Mouse (Mus musculus): ENCODE data around the gene Zfp800. TPM values are rescaled to one million over a fixed set of nuclear protein-coding genes. Genes with fewer than 3 reads are reported as not detected.

The Zfp800 gene
- 48.9 TPM for polyA plus RNA-seq (2015; fragmentation: Illumina TruSeq; extraction: RNeasy Lipid Tissue Mini Kit (QIAGEN cat#74804); ENCODE audit: insufficient read depth, low replicate concordance)

GRCm38 (mm10) chr6:28397681-28398203, at the start of gene Zfp800:
Gene Zfp800, minus strand, starts transcription at chr6:28398005.

DNA sequence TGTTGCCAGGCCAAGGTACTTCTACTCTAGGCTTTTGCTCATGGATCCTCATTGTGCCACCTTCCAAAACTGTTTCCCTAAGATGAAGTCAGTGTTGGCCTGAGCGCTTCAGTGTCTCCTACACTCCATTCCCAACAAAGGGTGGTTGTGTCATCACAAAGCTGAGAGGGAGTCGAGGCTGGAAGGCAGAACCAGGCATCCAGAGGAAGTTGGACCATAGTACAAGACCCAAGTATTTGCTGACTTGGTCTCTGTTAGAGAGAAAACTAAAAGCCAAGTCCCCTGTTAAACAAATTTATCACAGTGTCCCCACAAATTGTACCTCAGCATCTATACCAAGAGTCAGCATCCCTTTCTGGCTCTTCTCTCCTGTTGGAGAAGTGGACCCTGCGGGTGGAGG, 30.5 kb upstream of the Zfp800 start, which contains the start of gene Gcc1:
Gcc1 (minus strand) TSS at position 101 of the 400 bp plus-strand sequence.

GRCm38 (mm10) chr6:28427096-28427839, 29.5 kb upstream of the Zfp800 start, which contains the start of gene Fscn3:
Gene Fscn3, plus strand, starts transcription at chr6:28427789.

GRCm38 (mm10) chr6:28423313-28423712, 25.5 kb upstream of the Zfp800 start, which contains the start of gene Arf5:
Gene Arf5, plus strand, starts transcription at chr6:28423560.

Other genes with a start within 250 kb of the Zfp800 start
- gene Arf5, start 25.6 kb upstream of the Zfp800 start, polyA plus RNA-seq (2015; fragmentation: Illumina TruSeq; extraction: RNeasy Lipid Tissue Mini Kit (QIAGEN cat#74804); ENCODE audit: insufficient read depth, low replicate concordance): 55.3 TPM
- not detected for gene Fscn3, start 29.8 kb upstream of the Zfp800 start, polyA plus RNA-seq (2015; fragmentation: Illumina TruSeq; extraction: RNeasy Lipid Tissue Mini Kit (QIAGEN cat#74804); ENCODE audit: insufficient read depth, low replicate concordance)
- 10.4 TPM for gene Gcc1, start 30.4 kb upstream of the Zfp800 start, polyA plus RNA-seq (2015; fragmentation: Illumina TruSeq; extraction: RNeasy Lipid Tissue Mini Kit (QIAGEN cat#74804); ENCODE audit: insufficient read depth, low replicate concordance)
- not detected for gene Pax4, start 51.3 kb upstream of the Zfp800 start, polyA plus RNA-seq (2015; fragmentation: Illumina TruSeq; extraction: RNeasy Lipid Tissue Mini Kit (QIAGEN cat#74804); ENCODE audit: insufficient read depth, low replicate concordance)
- gene Snd1, start 77.1 kb upstream of the Zfp800 start, polyA plus RNA-seq (2015; fragmentation: Illumina TruSeq; extraction: RNeasy Lipid Tissue Mini Kit (QIAGEN cat#74804); ENCODE audit: insufficient read depth, low replicate concordance): 39.8 TPM